Mouse (Mus musculus) ZHBTc4 (cell line): ENCODE data around the gene Atp13a4.

Source experiments
- DNase-seq: peaks from one replicate; pipeline ENCODE4 v3.0.0-alpha.2; 2011; ENCODE audit warnings: low read depth, low spot score

The Atp13a4 gene

DNA sequence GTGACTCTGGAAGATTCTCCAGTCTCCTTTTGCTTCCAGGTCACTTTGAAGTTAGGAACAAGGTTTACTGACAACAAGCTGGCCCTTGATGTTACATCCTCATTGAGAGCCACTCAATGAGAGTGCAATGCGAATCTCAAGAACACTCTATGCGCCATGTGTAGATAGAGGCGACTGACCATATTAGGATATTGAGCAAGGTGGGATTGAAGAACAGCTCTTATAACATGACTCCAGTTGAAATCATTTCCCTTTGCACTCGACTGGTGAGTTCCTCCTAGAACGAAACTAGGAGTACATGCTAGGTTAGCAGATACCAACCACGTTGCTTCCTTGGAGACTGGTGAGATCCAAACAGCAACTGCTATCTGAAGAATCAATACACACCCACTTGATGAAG, 64.3 kb downstream of the Atp13a4 start:
- no peak for DNase-seq

DNA sequence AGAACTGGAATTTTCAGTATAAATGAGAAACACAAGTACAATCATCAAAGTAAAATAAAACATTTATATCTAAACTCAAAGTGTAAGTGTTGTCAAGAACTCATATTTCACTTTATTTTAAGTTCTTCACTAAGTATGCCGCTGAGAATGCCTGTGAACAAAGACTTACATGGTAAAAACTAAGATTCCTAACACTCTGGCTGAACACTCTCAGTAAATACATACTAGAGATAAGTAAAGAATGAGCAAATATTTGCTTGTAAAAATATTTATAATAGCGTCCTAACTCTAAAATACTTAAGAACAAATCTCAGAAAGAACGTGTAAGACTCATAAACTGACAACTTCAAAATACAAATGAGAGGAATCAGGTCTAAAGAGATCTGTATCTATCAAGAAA, 80.9 kb downstream of the Atp13a4 start:
- no peak for DNase-seq

DNA sequence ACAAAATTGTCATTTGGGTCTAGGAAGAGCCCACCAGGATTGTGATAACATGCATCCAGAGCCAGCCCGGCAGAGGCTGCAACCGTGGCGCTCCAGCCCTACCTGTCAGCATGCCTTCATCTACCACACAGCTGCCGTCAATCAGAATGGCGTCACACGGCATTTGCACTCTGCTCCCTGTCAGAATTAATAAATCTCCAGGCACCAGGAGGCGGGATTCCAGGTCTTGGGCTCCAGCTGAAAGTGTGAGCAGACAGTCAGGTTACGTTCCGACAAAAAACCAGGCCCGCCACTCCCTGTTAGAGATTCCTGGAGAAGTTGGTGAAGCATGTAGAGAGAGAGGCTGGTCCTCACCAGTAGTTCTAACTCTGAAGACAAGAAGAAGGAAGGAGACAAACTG, 85.3 kb downstream of the Atp13a4 start:
- DNase-seq = no peak

DNA sequence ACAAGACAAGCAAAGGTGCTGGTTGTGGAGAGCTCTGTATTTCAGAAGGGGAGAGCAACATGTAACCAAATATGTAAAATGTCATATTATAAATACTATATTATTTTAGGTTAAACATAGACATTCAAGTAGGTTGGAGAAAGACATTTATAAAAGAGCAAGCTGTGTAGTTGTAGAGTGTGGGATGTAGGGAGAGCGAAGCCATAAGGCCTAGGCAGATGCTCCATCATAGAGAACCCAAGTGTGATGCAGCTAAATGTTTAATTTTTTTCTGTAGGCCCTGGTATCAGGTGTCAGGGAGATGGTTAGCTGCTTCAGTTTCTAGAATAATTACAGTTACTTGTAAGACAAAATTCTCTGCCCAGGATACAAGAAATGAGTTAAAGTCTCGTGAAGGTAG, 87.8 kb downstream of the Atp13a4 start:
- no peak for DNase-seq

DNA sequence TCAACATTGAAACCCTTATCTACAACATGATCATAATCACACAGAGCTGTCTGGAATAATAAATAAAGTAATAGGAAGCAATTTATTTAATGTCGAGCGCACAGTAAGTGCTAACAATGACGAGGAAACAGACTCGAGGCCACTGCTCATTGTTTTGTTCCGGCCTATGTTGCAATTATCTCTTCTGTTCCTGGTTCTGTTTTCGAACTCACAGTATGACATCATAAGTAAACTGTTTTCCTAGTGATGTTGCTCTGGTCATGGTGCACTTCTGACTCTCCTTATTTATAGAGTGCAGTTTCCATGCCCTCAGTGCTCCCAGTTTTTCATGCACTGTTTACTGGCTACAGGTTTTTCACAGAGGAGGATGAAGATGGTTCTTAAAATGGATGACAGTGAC, 91.4 kb downstream of the Atp13a4 start:
- DNase-seq = no peak

DNA sequence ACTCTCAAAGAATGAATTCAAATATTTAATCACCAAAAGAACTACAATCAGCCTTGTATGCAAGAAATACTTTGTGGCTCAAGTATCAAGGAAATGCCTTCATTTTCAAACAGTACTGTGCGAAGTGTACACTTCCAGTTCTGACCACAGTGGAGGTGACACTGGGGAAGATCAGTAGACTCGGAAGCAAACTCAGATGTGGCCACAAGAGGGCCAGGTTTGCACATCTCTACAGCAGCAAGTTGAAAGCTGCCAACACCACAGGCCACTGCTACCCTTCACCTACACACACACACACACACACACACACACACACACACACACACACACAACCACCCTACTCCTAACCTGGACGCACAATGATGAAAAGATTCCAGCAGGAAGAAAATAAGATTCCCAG, 93.0 kb downstream of the Atp13a4 start:
- DNase-seq = peak; percentile 76

- no peak for DNase-seq
These were observed 102.5 kb downstream of the Atp13a4 start for GRCm38 (mm10) chr16:29442126-29442525.

DNA sequence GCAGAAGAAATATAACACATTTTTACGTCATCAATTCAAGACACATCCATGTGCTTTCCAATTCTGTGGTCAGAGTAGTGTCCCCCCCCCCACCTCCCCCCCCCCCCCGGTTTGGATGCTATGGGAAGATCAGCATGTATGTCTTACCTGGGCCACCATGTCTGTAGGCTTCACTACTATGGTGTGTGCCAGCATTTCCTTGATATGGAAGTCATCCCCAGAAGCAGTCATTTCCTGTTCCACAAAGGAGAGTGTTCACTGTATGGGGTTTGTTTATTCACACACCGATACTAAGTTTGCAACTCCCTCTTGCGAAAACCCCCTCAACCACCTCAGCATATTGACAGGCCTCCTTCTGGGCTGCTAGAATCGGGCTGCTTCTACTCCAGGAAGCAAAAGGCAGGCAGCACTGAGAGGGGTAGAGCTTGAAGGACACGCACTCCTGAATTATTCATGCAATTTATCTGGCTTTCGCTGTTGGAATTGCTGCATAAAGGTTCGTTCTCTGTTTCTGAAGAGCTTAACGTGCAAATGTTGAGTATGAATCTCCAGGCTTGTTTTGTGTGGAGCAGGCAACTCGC, 103.2 kb downstream of the Atp13a4 start:
- DNase-seq = no peak

- DNase-seq = no peak
These were observed 106.6 kb downstream of the Atp13a4 start for GRCm38 (mm10) chr16:29438045-29438444.

DNA sequence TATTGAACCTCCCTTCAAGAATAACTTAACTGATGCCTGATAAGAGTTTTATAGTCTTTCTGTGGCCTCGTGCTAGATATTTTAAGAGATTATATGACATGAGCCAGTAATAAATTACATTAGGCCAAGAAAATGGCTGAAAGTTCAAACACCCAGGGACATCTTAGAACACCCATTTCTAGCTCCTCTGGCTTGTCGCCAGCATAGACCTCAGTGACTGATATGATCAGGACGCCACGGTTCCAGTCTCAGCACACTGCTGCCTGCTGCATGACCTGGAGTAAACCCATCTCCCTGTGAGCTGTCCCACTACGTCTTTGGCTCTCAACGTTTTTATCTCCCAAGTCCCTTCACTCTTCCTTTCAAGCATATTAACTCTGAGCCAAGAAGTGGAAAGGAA, 108.9 kb downstream of the Atp13a4 start:
- DNase-seq = no peak

GRCm38 (mm10) chr16:29434712-29435111, 110.0 kb downstream of the Atp13a4 start:
- peak; percentile 71 for DNase-seq

DNA sequence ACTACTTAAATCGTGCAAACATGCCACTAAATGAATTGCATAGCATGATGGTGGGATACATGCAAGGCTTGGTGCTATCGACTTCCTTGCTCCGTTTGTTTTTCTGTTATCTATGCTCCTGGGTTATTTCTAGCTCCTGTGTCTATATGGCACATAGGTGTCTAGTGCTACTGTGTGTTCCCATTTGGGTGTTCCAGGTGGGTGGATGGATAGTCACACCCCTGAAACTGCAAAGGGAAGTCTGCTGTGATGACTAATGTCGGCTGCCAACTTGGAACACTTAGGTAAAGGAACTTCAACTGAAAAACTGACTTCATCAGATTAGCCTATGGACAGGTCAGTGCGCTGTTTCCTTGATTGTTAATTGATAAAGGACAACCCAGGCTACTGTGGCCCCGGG, 129.8 kb downstream of the Atp13a4 start:
- DNase-seq = no peak

- no peak for DNase-seq
These were observed 137.3 kb downstream of the Atp13a4 start for GRCm38 (mm10) chr16:29407319-29407718.

DNA sequence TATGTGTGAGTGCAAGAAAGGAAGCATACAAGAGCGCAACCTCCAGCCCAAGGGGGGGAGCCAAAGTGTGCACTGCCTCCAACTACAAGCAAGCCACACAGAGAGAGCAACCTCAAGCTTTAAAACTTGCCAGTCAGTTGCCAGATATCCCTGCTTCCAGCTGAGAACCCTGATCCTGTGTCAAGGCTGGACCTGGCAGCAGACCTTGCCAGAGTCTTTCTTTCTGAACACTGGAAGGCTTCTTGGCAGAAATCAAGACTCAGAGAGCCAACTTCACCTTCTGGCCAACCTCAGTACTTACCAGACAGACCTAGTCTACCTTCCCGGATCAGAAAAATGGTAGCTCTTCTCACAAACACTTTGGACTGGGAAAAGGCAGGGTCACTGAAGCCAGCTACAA, 145.6 kb downstream of the Atp13a4 start:
- no peak for DNase-seq

GRCm38 (mm10) chr16:29384781-29385180, 159.9 kb downstream of the Atp13a4 start:
- no peak for DNase-seq

DNA sequence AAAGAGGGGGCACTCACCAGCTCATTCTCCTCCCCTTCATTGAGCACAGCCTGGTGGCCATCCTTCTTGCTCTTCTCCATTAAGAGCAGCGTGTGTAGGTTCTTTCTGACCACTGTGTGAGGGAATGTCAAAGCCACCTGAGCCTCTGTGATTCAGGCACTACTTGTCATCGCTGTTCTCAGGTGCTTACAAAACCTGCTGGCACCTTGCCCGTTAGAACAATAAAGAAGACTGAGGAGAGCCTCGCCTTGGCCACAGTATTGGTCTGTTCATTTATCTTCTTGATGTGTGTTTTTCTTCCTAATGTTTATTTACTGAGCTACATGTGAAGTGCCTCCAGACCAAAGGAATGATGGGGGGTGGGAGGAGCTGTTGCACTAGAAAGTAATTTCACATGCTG, 166.2 kb downstream of the Atp13a4 start, which contains the start of gene Atp13a5:
Gene Atp13a5 (minus strand): TSS at position 275 of the 400 bp plus-strand sequence.
- DNase-seq = no peak

DNA sequence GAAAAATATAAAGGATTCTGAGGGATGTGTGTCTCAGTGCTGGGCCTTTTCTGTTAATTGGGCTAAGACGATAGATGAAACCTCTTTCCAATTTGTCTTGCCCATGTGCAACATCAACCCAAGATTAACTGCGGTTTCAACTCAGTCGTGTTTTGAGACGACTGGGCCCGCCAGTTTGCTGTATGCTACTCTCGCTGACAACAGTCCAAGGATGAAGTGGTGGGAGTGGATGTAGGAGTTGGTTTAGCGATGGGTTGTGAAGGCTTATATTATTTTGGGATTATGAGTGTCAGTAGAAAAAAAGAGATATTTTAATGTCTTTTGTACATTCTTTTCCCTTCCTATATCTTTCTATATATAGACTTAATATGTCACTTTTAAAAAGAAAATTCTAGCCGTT, 170.0 kb downstream of the Atp13a4 start:
- no peak for DNase-seq
